Mouse (Mus musculus) heart, embryonic 12.5 days (tissue): Measurements from ENCODE around the gene Gstm5. TPM values are rescaled to one million over a fixed set of nuclear protein-coding genes. Genes with fewer than 3 reads are reported as not detected.
"Not testable (repeated sequence)": the region's sequence is repeated elsewhere in the genome, so short reads cannot be mapped to it uniquely, and the experiment has no call there.

Experiments
- ATAC-seq: fragments of 200-750 bp; cut with Nextera tagmentation; 2 replicates; pipeline ENCODE4 v1.8.0; 2017; ENCODE audit warnings: moderate TSS enrichment, moderate library complexity; ENCODE audit not compliant: insufficient number of reproducible peaks, low FRiP score
- H3K27ac ChIP-seq: fragments of 300-500 bp; sonication (generic); 2 replicates; pipeline ENCODE4 v1.5.1; 2016; ENCODE audit warnings: mild to moderate bottlenecking, moderate library complexity; ENCODE audit not compliant: poor library complexity, severe bottlenecking
- H3K27me3 ChIP-seq: fragments of 300-500 bp; sonication (generic); replicated peaks from 2 replicates; pipeline ENCODE4 v1.6.1; 2016; ENCODE audit warnings: mild to moderate bottlenecking, moderate library complexity
- H3K36me3 ChIP-seq: fragments of 300-500 bp; sonication (generic); 2 replicates; pipeline ENCODE4 v1.6.1; 2016; ENCODE audit warnings: mild to moderate bottlenecking, moderate library complexity
- H3K4me1 ChIP-seq: fragments of 300-500 bp; sonication (generic); replicated peaks from 2 replicates; pipeline ENCODE4 v1.6.1; 2016; ENCODE audit warnings: mild to moderate bottlenecking
- H3K4me2 ChIP-seq: fragments of 300-500 bp; sonication (generic); 2 replicates; pipeline ENCODE4 v1.6.1; 2016; ENCODE audit warnings: mild to moderate bottlenecking, moderate library complexity
- H3K4me3 ChIP-seq: fragments of 300-500 bp; sonication (generic); 2 replicates; pipeline ENCODE4 v1.5.1; 2016; ENCODE audit warnings: mild to moderate bottlenecking
- H3K9ac ChIP-seq: fragments of 300-500 bp; sonication (generic); 2 replicates; pipeline ENCODE4 v1.6.1; 2016; ENCODE audit warnings: mild to moderate bottlenecking, moderate library complexity
- H3K9me3 ChIP-seq: fragments of 300-500 bp; sonication (generic); replicated peaks from 2 replicates; pipeline ENCODE4 v1.6.1; 2016; ENCODE audit warnings: mild to moderate bottlenecking, moderate library complexity
- WGBS: fragments of 180-500 bp; shearing (Covaris S2); methylation state at CpG from one replicate; pipeline ENCODE4 v1.1.7; 2016; 5-methylcytosine and 5-hydroxymethylcytosine counted together
- polyA plus RNA-seq: library from polyadenylated mRNA; unstranded; fragments of >200 nt; fragmentation: Nextera tagmentation; extraction: Ambion mirVana; gene quantifications from 2 replicates; pipeline ENCODE4 v1.2.1, GENCODE M21; 2016

Gene Gstm5
- polyA plus RNA-seq, 1 experiment from 2014 or later, result 118 TPM

DNA sequence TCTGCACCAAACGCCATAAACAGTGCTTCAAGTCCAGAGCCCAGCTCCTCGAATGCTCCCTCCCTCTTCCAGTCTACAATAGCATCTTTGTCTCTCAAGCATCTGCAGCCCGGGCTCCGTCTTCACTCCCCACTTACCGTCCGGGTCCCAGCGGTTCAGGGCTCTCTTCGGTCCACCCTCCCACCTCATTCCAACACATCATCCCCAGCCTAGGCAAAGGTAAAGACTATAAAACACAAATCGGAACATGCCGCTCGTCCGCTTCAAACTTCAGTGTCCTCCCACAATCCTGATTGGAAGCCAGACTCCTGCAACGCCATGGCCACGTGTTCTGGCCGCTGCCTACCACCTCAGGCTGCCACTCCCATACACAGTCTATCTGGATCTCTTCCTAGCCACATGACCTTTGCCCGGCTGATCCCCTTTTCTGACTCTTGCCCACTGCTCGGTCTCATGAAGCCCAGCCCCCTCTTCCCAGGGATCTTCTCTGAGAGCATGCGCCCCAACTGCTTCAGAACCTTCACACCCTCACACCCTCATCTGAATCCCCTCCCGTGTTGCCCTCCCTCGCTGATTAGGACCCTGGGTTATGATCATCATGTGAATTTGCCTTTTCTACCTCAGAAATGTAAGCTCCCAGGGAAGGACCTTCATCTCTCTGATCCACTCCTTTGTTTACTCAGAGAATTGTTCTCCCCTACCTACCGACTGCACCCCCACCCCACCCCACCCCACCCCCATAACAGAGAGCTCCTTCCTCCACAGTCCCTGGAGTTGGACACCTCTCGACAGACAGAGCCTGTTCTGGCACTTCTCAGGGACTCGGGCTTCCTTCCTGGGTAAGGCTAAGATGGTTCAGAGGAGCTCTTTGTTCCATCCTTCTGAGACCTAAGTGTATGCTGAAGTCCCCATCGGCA is 22.0 kb upstream of the Gstm5 start:
- no peaks in the 10 kb centered on the region for H3K9me3 ChIP-seq
- no peak overlapping the region for H3K27ac ChIP-seq
- H3K9ac ChIP-seq, result no peak overlapping the region
- H3K4me1 ChIP-seq, result peaks cover 5% of the 10 kb centered on the region
- WGBS, result 62% methylated on average over 24 of the region's 24 CpGs
- H3K27me3 ChIP-seq, result 0 out of 2 replicates have a peak, but pooled peaks cover 4% of the 10 kb centered on the region
- H3K36me3 ChIP-seq, result no peaks in the 10 kb centered on the region
- no peak overlapping the region for H3K4me3 ChIP-seq
- ATAC-seq, result no peak
- H3K4me2 ChIP-seq, result no peak overlapping the region

DNA sequence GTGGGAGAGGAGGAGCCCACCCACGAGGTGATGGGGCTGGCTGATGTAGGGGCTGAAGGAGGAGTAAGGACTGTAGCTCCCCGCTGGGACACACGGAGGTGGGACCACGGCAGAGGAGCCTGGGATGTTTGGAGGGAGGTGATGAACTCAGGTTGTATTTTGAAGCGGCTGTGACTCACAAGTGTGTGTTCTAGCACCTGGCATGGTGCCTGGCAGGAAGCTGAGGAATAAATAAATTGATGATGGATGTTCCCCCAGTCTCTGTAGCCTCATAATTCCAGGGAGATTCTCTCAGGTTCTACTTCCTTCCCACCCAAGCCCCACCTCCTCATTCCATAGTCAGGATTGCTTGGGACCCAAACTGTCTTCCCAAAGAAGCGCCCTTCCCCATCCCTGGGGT is 20.4 kb upstream of the Gstm5 start:
- no peak overlapping the region for H3K9ac ChIP-seq
- ATAC-seq, result no peak
- no peaks in the 10 kb centered on the region for H3K9me3 ChIP-seq
- H3K27ac ChIP-seq, result no peak overlapping the region
- no peaks in the 10 kb centered on the region for H3K36me3 ChIP-seq
- peaks cover 5% of the 10 kb centered on the region for H3K4me1 ChIP-seq
- no peaks in the 10 kb centered on the region; the same call in 1 of the 2 replicates for H3K27me3 ChIP-seq
- H3K4me2 ChIP-seq, result no peak overlapping the region
- 73% methylated on average over 6 of the region's 6 CpGs for WGBS
- no peak overlapping the region for H3K4me3 ChIP-seq

GRCm38 (mm10) chr3:107877005-107877404 is 18.6 kb upstream of the Gstm5 start, which contains the start of gene Eps8l3:
Gene Eps8l3 (plus strand): TSS chr3:107877229.
- Histone ChIP-seq H3K36me3 (no peaks in the 10 kb centered on the region), H3K4me2 (no peak within 1 kb of the TSS), H3K9ac (no peak within 1 kb of the TSS), H3K9me3 (no peaks in the 10 kb centered on the region), H3K4me3 (no peak within 1 kb of the TSS), H3K27me3 (peaks cover 2% of the 10 kb centered on the region; the same call in 1 of the 2 replicates), H3K4me1 (peaks cover 5% of the 10 kb centered on the region), H3K27ac (no peak within 1 kb of the TSS)
- 80% methylated on average over 5 of the region's 5 CpGs for WGBS
- ATAC-seq, result no peak

- H3K4me1 ChIP-seq, result peaks cover 5% of the 10 kb centered on the region
- H3K27me3 ChIP-seq, result peaks cover 2% of the 10 kb centered on the region; the same call in 1 of the 2 replicates
- no peak overlapping the region for H3K27ac ChIP-seq
- no peaks in the 10 kb centered on the region for H3K36me3 ChIP-seq
- ATAC-seq, result no peak
- H3K9me3 ChIP-seq, result no peaks in the 10 kb centered on the region
- H3K9ac ChIP-seq, result no peak overlapping the region
- WGBS, result 56% methylated on average over 12 of the region's 12 CpGs
- no peak overlapping the region for H3K4me3 ChIP-seq
- H3K4me2 ChIP-seq, result no peak overlapping the region
These were observed 17.6 kb upstream of the Gstm5 start for GRCm38 (mm10) chr3:107877747-107878736.

GRCm38 (mm10) chr3:107887674-107888495 is 7.7 kb upstream of the Gstm5 start:
- 77% methylated on average over 9 of the region's 9 CpGs for WGBS

GRCm38 (mm10) chr3:107889236-107889635 is 6.4 kb upstream of the Gstm5 start:
- not testable (repeated sequence) for H3K9me3 ChIP-seq, H3K27me3 ChIP-seq, ATAC-seq, H3K4me2 ChIP-seq, H3K4me3 ChIP-seq, H3K36me3 ChIP-seq, H3K9ac ChIP-seq, H3K4me1 ChIP-seq, H3K27ac ChIP-seq
- WGBS, result 64% methylated on average over 2 of the region's 2 CpGs

More at GRCm38 (mm10) chr3:107887674-107888495, 7.7 kb upstream of the Gstm5 start:
- Histone ChIP-seq H3K9me3 (no peaks in the 10 kb centered on the region), H3K4me1 (no peaks in the 10 kb centered on the region), H3K9ac (no peak overlapping the region), H3K27me3 (no peaks in the 10 kb centered on the region), H3K27ac (no peak overlapping the region), H3K4me2 (no peak overlapping the region), H3K36me3 (no peaks in the 10 kb centered on the region), H3K4me3 (no peak overlapping the region)
- peak; percentile 36; the same call in 1 of the 2 replicates for ATAC-seq

GRCm38 (mm10) chr3:107895194-107895719 is 364 bp upstream of the Gstm5 start:
- H3K36me3 ChIP-seq, result peaks cover 17% of the 10 kb centered on the region
- H3K9me3 ChIP-seq, result no peaks in the 10 kb centered on the region
- peak overlapping the region; percentile 87 for H3K4me2 ChIP-seq
- peak overlapping the region; percentile 84 for H3K9ac ChIP-seq
- no peak overlapping the region for H3K27ac ChIP-seq
- H3K4me3 ChIP-seq, result peak overlapping the region; percentile 77
- H3K4me1 ChIP-seq, result peaks cover 6% of the 10 kb centered on the region; the same call in 1 of the 2 replicates
- ATAC-seq, result 0 out of 2 replicates have a peak, but pooled peaks have one; percentile 10
- WGBS, result 9% methylated on average over 6 of the region's 6 CpGs
- H3K27me3 ChIP-seq, result no peaks in the 10 kb centered on the region

DNA sequence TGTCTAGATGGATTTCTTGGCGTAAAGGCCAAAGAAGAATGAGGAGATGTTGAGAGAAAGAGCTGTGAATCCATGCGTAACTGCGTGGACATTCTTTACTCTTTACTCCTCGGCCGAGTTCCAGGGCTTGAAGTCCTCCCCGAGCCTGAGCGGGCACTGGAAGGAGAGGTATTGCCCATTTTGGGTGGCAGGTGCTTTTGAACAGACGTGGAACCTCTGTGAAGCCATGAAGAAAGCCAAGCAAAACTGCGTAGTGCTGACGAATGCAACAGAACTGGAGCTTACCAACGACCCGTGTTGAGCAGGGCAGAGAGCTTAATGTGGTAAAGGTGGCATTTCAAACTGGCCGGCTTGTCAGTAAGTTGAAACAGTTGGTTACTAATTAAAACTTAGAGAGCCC is 3.1 kb downstream of the Gstm5 start:
- no peaks in the 10 kb centered on the region for H3K9me3 ChIP-seq
- H3K36me3 ChIP-seq, result peaks cover 17% of the 10 kb centered on the region
- H3K4me2 ChIP-seq, result no peak overlapping the region
- 87% methylated on average over 13 of the region's 13 CpGs for WGBS
- no peak for ATAC-seq
- peaks cover 13% of the 10 kb centered on the region for H3K4me1 ChIP-seq
- no peaks in the 10 kb centered on the region for H3K27me3 ChIP-seq
- no peak overlapping the region for H3K9ac ChIP-seq
- H3K4me3 ChIP-seq, result no peak overlapping the region
- no peak overlapping the region for H3K27ac ChIP-seq

DNA sequence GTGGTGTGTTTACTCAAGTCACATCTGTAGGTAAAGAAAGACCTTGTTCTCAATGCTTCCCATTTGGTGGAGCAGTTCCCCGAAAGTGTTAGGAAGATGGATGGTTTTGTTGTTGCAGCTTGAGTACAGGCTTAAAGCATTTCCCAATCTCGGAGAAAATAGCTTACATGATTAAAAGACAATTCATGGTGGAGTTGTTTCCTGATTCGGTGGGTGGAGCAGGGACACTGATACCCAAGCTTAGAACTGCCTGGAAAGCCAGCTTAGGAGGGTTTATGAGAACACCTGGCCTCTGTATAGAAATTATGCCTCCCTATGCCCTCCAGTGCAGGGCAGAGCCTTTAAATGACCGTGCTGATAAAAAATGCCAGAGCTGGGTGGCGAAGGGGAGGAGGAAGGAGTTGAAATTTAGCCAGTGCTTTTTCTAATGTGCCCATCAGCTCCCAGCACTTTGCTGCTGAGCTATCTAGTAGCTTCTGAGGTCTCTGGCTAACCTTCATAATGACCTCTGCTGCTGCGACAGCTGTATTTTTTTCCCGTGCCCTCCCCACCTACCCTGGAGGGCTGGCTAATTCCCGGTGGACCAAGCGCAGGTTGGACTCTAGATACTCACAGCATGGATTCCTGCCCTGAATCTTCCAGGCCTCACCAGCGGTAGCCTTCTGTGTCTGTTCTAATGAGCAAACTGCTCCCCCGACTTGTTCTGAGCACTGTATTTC is 5.5 kb downstream of the Gstm5 start:
- no peak for ATAC-seq
- 54% methylated on average over 11 of the region's 11 CpGs for WGBS
- Histone ChIP-seq H3K9ac (no peak overlapping the region), H3K4me2 (no peak overlapping the region), H3K4me1 (peaks cover 11% of the 10 kb centered on the region), H3K4me3 (no peak overlapping the region), H3K27ac (no peak overlapping the region), H3K27me3 (peaks cover 11% of the 10 kb centered on the region; the same call in 1 of the 2 replicates), H3K9me3 (no peaks in the 10 kb centered on the region), H3K36me3 (peaks cover 17% of the 10 kb centered on the region)
